Comparison of ENCODE assay signal across 7 mouse cellular contexts in the genomic region with DNA sequence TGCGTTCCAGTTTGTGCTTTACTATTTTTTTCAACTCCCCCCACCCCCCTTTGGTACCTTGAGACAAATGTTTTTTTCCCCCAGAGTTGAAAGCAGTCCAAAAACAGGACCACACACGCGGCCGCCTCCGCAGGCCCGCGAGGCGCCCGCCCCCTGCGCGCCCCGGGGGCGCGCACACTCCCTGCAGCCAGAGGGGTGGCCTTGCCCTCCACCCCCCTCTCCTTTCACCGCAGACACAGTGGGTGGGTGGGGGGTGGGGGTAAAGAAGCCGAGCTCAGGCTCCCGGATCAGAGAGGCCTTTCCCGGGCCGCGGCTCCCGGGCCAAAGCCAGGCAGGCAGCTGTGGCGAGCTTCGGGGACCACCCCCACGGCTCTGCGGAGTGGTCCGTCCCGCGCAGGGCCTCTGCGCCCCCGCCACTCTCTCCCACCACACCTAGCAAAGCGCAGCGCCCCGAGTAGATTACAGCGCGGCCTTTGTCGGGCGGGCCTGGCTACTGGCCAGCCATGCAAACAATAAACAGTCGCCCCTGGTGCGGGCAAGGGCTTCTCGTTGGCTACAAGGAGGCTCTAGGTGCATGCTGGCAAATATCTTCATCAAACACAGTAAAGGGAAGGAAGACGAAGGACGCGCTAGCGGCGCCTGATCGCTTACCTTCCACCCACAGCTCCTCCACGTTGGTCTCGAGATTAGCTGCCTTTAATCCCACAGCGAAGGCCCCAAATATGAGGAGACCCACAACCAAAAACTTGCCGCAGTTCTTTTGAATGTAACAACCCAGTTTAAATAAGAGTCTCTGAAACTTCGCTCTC. TPM values are rescaled to one million over a fixed set of nuclear protein-coding genes. Genes with fewer than 3 reads are reported as not detected.
DNase-seq lines count a peak whose midpoint lies in the region; ATAC-seq and TF ChIP-seq lines count a peak whose summit lies in the region.

No protein-coding gene starts in this region.

- no peaks in the 10 kb centered on the region; the same call in 1 of the 2 replicates for H3K36me3 ChIP-seq in intestine, postnatal 0 days (ENCODE audit: control insufficient read depth, insufficient read depth)
- H3K36me3 ChIP-seq in midbrain, postnatal 0 days (ENCODE audit: insufficient read depth, low read length): no peaks in the 10 kb centered on the region

- H3K9ac ChIP-seq in intestine, postnatal 0 days (ENCODE audit: low read depth, low read length): peak overlapping the region; percentile 92
- H3K9ac ChIP-seq in midbrain, postnatal 0 days (replicated peaks; ENCODE audit: low read length, poor library complexity, severe bottlenecking): peak overlapping the region; percentile 79

- 0 out of 2 replicates have a peak, but pooled peaks have one; percentile 5 for TF ChIP-seq CTCF in intestine, postnatal 0 days (IDR thresholded peaks at IDR 0.05; ENCODE audit: low read depth)
- no peak for TF ChIP-seq CTCF in midbrain, postnatal 0 days (IDR thresholded peaks at IDR 0.05)

- H3K27me3 ChIP-seq in intestine, postnatal 0 days (replicated peaks; ENCODE audit: control insufficient read depth, insufficient read depth, low read length): no peaks in the 10 kb centered on the region
- H3K27me3 ChIP-seq in midbrain, postnatal 0 days (ENCODE audit: insufficient read depth, low read length): no peaks in the 10 kb centered on the region

- H3K4me1 ChIP-seq in intestine, postnatal 0 days (replicated peaks; ENCODE audit: control insufficient read depth, insufficient read depth, low read length): peaks cover 18% of the 10 kb centered on the region; the same call in 1 of the 2 replicates
- H3K4me1 ChIP-seq in midbrain, postnatal 0 days (ENCODE audit: insufficient read depth, low read length): peaks cover 5% of the 10 kb centered on the region; the same call in 1 of the 2 replicates

- no peaks in the 10 kb centered on the region for H3K9me3 ChIP-seq in intestine, postnatal 0 days (ENCODE audit: control insufficient read depth)
- no peaks in the 10 kb centered on the region for H3K9me3 ChIP-seq in midbrain, postnatal 0 days (ENCODE audit: low read length)

- H3K27ac ChIP-seq in intestine, postnatal 0 days (ENCODE audit: low read depth, low read length): peak overlapping the region; percentile 94
- peak overlapping the region; percentile 88 for H3K27ac ChIP-seq in midbrain, postnatal 0 days (ENCODE audit: low read depth, low read length)

- H3K4me2 ChIP-seq in intestine, postnatal 0 days (replicated peaks; ENCODE audit: low read depth): peak overlapping the region; percentile 97
- H3K4me2 ChIP-seq in midbrain, postnatal 0 days (ENCODE audit: low read depth, low read length, poor library complexity, severe bottlenecking): peak overlapping the region; percentile 88

- DNase-seq in adrenal gland, adult (ENCODE audit: inconsistent age in 2 of 2, low spot score in 1 of 2): peak; percentile 83 to 94
- DNase-seq in embryo, embryonic 10 days (ENCODE audit: low spot score): peak; percentile 81
- peak; percentile 86 for DNase-seq in liver
- peak; percentile 86 for DNase-seq in midbrain, postnatal 0 days (ENCODE audit: low spot score)
- peak; percentile 69 to 72 for DNase-seq in spleen, postnatal 36 days (ENCODE audit: low spot score in 2 of 2)

- peak; percentile 41 for ATAC-seq in granulocyte monocyte progenitor cell, adult 5-6 weeks (replicated peaks; ENCODE audit: poor library complexity, severe bottlenecking)
- ATAC-seq in intestine, postnatal 0 days: peak; percentile 32
- ATAC-seq in midbrain, postnatal 0 days (ENCODE audit: low FRiP score): peak; percentile 52

- H3K4me3 ChIP-seq in intestine, postnatal 0 days (ENCODE audit: low read depth, low read length): peak overlapping the region; percentile 86
- peak overlapping the region; percentile 63 for H3K4me3 ChIP-seq in midbrain, postnatal 0 days (ENCODE audit: low read depth, low read length)

- under 1% methylated on average over 51 of the region's 51 CpGs for WGBS in intestine, postnatal 0 days
- under 1% methylated on average over 50 of the region's 51 CpGs for WGBS in midbrain, postnatal 0 days

RNA-seq across cellular contexts. Expression of a gene that starts 10.2 kb away (rescaled TPM):
- total RNA-seq in granulocyte monocyte progenitor cell, adult 5-6 weeks (2014; fragmentation: Nextera tagmentation): 9.1 and 14.0 TPM in 2 replicates
- 6.6 and 7.7 TPM in 2 replicates for total RNA-seq in granulocyte monocyte progenitor cell, adult 5-6 weeks (2017)
- 11.0 and 11.9 TPM in 2 replicates for polyA plus RNA-seq in intestine, postnatal 0 days (2015; fragmentation: Nextera tagmentation; extraction: Ambion mirVana)
- 27.8 and 29.9 TPM in 2 replicates for total RNA-seq in midbrain, postnatal 0 days (2014; rRNA removed)
- polyA plus RNA-seq in midbrain, postnatal 0 days (2015; fragmentation: Nextera tagmentation; extraction: Ambion mirVana): 6.8 and 7.9 TPM in 2 replicates

Comparison
In these comparisons a context has a peak if more than half of its experiments do, and no peak if none do; other contexts are left out.
1. Peak in every context shown above with its lines: DNase-seq, ATAC-seq, H3K4me3 ChIP-seq and H3K27ac ChIP-seq.